Mouse (Mus musculus): ENCODE results near the gene Cplx2.

GRCm38 (mm10) chr13:54391313-54391712 lies 20.2 kb downstream of the Cplx2 start:
- TF ChIP-seq POLR2A (IDR thresholded peaks at IDR 0.05; ENCODE audit: low read depth, low read length) (no peak), CTCF (IDR thresholded peaks at IDR 0.05; ENCODE audit: extremely low read depth, insufficient read depth, insufficient read length, insufficient replicate concordance) (no peak)

All from spleen, adult 2 months (tissue).